Mouse (Mus musculus) liver, adult (tissue): ENCODE results near the gene Rxfp1.

Experiments
- GATA4 ChIP-seq: IDR thresholded peaks from 2 replicates; pipeline ENCODE4 v1.6.1; 2014; ENCODE audit warnings: mild to moderate bottlenecking, low read length; ENCODE audit not compliant: insufficient replicate concordance

The Rxfp1 gene

DNA sequence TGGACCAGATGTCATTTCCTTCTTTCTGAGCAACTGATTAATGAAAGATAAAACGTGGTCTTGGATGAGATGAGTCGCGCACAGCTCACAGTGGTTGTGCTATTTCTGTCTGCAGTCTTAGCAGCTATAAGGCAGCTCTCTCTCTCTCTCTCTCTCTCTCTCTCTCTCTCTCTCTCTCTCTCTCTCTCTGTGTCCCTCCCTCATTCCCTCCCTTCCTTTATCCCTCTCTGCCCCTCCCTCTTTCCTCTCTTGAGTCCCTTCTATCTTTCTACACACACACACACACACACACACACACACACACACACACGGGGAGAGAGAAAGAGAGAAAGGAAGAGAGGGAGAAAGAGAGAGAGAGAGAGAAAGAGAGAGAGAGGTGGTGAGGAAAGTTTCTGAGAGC, at the start of gene Rxfp1:
Gene Rxfp1, minus strand, starts transcription at position 101 of the 400 bp plus-strand sequence.
- TF ChIP-seq GATA4 = no peak

DNA sequence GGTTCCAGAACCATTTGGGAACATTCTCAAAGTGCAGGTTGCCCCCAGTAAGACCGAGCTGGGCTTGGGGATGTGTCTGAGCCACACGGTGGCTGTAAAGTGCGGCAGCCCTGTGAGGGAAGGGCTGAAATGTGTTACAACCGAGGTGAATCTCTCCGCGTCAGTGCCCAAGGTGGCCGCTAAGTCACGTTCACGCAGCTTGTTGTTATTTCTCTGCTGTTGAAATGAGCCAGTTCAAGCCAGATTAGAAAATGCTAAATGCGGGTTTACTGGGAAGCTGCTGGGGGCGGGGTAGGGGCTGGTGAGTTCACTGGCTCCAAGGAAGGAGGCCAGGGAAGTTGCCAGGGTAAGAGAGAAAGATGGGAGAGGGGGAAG, 46.7 kb upstream of the Rxfp1 start:
- TF ChIP-seq GATA4 = no peak

DNA sequence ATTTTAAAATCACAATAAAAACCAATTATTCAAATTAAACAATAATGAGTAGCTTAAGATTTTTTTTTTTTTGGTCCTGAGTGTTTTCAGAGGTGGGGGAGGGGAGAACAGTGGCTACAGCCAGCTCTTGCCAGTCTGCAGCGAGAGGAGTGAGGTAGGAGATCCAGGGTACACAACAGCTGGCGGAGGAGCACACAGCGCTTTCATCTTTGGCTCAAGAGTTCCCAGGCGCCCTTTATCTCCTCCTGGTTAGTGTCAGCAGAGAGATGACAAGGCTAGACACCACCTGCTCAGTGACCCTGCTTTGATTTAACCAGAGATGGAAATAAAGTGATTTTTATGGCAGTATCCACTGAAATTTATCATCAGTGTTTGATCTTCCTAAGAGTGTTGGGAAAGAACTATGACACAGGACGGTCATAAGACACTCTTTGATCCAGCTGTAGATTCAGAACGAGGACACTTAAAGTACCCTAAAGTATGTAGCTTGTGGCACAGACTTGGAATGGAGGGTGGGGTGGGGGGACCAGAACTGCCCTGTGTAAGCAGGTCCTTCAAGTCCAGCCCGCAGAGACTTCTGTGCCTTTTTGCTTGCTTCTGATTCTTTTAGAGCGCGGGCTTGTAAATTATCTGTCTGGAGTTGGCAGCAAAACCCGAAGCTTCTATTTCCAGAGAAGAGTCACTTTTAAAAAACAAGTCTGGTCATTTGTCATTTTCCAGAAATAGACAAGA, 46.1 kb upstream of the Rxfp1 start:
- no peak for TF ChIP-seq GATA4

DNA sequence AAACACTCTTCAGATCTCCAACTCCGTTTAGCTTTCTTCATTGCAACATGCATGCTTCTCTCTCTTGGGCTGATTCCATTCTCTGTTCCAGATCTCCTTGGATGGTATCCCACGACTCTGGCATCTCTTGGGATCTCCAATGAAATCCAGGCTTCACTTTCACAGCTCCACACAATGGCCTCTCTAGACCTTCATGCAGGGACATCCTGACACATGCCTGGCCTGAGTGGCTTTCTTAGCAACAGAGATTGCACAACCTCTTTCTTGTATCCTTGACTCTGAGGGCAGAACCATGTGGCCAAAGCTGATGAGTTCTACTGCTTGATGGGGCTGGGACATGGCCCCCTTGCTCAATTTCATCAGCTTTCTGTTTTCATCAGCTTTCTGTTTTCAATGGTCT, 35.0 kb upstream of the Rxfp1 start:
- no peak for TF ChIP-seq GATA4

DNA sequence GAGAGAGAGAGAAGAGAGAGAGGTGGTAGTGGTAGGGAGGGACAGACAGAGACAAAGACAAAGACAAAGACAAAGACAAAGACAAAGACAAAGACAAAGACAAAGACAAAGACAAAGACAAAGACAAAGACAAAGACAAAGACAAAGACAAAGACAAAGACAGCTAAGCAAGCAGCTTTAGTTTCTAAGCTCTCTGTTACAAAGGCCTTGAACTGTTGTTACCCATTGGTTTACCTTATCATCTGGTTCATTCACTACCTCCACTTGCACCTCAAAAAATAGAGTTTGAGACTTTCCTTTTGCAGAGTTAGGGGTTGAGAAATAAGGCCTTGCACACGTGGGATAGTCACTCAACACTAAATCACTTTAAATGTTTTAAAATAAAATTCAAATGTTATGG, 16.1 kb upstream of the Rxfp1 start:
- TF ChIP-seq GATA4 = no peak

DNA sequence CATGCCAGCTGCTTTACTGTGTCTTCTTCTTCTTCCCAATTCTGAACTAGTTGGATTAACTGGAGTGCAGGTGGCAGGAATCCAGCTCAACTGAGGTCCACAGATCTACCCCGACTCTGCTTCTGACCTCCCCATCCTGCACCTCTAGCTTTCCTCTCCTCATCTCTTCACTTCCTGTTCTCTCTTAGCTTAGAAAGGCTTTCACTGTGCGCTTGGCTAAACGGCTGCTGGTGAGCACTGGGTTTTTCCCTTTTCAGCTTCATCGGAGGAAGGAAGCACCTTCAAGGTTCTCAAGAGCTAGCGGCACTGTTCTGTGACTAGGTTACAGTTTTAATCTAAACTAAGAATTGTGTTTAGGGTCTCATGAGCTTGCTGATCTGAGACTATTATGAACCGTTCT, 8.9 kb upstream of the Rxfp1 start:
- no peak for TF ChIP-seq GATA4

DNA sequence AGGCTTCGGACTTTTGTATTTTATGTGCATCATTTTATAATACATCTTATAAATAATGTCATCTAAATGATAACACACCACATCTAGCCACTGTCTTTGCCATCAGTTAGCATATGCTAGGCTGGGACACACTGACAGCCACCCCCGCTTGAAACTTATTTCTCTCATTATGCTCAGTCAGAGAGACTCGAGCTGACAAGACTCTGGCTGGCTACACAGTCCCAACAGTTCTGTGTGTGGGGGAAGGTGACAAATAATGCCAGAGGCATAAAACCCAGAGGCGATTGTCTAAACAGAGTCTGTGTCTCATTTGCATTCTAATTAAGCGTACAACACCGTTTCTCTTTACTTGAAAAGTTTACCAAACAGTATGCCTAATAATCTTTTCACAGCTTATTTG, 7.4 kb upstream of the Rxfp1 start:
- TF ChIP-seq GATA4 = no peak

- no peak for TF ChIP-seq GATA4
These were observed 6.7 kb upstream of the Rxfp1 start for GRCm38 (mm10) chr3:79744415-79744814.

GRCm38 (mm10) chr3:79740351-79740750, 2.7 kb upstream of the Rxfp1 start:
- TF ChIP-seq GATA4 = no peak

DNA sequence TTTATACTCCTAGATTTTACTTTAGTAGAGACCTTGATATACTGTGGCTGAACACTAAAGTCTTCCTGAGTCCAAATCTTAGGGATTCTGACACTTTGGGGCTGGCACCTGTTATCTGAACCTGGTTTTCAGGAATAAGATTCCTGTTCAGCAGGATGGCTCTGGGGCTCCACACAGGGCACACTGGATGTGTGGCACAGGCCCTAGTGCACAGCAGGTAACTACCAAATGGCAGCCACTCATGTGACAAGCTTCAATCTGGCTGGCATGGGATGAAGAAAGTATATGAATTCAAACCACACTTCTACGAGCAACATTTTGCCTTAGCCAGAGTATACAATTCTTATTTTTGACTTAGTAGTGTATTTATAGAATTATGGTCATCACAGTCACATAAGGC, 771 bp upstream of the Rxfp1 start:
- no peak for TF ChIP-seq GATA4

DNA sequence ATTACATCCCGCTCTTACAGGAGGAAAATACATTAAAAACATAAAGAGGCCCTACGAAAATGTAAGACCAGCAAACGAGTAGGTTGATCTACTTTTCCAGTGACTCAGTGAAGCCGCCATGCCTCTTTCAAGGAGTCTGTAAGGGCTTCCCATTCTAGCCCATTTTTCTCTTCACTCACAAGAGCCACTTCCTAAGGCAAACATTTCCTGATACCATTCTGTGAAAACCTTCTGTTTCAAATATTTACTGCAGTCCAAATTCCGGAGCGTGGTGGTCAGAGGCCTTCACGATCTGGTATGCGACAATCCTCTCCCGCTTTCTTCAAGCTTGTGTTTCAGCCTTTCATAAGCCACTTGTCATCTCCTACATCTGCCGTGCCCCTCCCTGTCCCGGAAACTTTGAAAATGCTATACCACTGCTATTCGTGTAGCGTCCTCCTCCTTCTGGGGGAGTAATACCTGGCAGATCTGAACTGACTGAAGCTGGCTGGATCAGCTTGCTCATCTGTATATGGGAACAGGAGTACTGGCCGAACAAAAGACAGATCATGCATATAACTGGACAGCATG, 11.1 kb downstream of the Rxfp1 start:
- no peak for TF ChIP-seq GATA4

DNA sequence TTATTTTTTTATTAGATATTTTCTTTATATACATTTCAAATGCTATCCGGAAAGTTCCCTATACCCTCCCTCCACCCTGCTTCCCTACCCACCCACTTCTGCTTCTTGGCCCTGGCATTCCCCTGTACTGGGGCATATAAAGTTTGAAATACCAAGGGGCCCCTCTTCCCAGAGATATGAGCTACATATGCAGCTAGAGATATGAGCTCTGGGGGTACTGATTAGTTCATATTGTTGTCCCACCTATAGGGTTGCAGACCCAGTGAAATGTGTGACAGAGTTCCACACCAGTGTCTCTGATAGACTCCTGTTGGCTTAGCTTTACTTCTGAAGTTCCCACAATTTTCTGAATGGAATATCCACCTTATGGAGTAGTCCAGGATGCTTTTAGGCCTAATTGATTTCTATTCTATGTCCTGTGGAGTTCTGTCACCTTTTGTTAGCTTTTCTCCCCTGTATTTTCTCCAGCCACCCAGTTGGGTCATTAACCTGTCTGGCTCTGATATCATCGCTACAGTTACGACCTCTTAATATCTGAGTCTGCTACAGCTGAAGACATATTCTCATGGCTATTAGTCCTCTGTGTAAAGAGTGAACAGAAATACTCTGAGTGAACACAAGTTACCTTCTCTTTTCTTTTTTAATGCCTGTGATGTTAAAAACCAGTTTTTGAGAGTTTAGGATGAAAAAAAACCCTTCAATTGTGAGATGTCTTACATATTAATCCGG, 16.8 kb downstream of the Rxfp1 start:
- no peak for TF ChIP-seq GATA4

GRCm38 (mm10) chr3:79706436-79706835, 31.2 kb downstream of the Rxfp1 start:
- TF ChIP-seq GATA4 = no peak

DNA sequence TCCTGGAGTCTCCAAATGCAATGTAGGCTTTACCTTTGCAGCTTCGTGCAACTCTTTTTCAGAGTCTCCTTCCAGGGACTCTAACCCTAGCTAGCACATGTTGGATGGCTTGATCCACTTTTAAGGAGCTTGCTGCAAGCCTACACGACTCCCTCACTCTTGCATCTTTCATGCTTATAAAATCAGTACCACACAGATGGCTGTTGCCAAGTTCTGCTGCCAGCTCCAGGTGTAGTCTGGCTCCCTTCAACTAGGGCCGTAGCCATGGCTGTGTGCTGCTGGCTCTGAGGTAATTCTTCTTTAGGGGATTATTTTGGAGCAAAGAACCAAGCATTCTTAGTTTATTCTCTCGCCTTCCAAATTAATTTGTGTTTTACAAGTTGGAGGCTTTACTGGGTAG, 34.5 kb downstream of the Rxfp1 start:
- TF ChIP-seq GATA4 = no peak

GRCm38 (mm10) chr3:79691957-79692356, 45.7 kb downstream of the Rxfp1 start:
- no peak for TF ChIP-seq GATA4

GRCm38 (mm10) chr3:79690111-79690651, 47.5 kb downstream of the Rxfp1 start:
- no peak for TF ChIP-seq GATA4
